Mouse (Mus musculus) heart, embryonic 11.5 days (tissue): ENCODE measurements around the gene Gphn. TPM values are rescaled to one million over a fixed set of nuclear protein-coding genes. Genes with fewer than 3 reads are reported as not detected.

Experiments used
- ATAC-seq: fragments of 200-750 bp; cut with Nextera tagmentation; replicated peaks from 2 replicates; pipeline ENCODE4 v1.8.0; 2017; ENCODE audit warnings: moderate library complexity; ENCODE audit not compliant: insufficient number of reproducible peaks, low FRiP score, low TSS enrichment
- H3K27ac ChIP-seq: fragments of 300-500 bp; sonication (generic); 2 replicates; pipeline ENCODE4 v1.5.1; 2014; ENCODE audit warnings: mild to moderate bottlenecking, low read depth, low read length
- H3K27me3 ChIP-seq: fragments of 300-500 bp; sonication (generic); 2 replicates; pipeline ENCODE4 v1.6.1; 2014; ENCODE audit warnings: mild to moderate bottlenecking, low read length, mixed read lengths; ENCODE audit not compliant: control insufficient read depth, insufficient read depth
- H3K36me3 ChIP-seq: fragments of 300-500 bp; sonication (generic); 2 replicates; pipeline ENCODE4 v1.6.1; 2014; ENCODE audit warnings: mild to moderate bottlenecking, low read length, moderate library complexity, mixed read lengths; ENCODE audit not compliant: control insufficient read depth, insufficient read depth
- H3K4me1 ChIP-seq: fragments of 300-500 bp; sonication (generic); 2 replicates; pipeline ENCODE4 v1.6.1; 2014; ENCODE audit warnings: low read length; ENCODE audit not compliant: control insufficient read depth, insufficient read depth
- H3K4me2 ChIP-seq: fragments of 300-500 bp; sonication (generic); 2 replicates; pipeline ENCODE4 v1.6.1; 2014; ENCODE audit warnings: mild to moderate bottlenecking, moderate library complexity
- H3K4me3 ChIP-seq: fragments of 300-500 bp; sonication (generic); 2 replicates; pipeline ENCODE4 v1.5.1; 2014; ENCODE audit warnings: low read depth, low read length
- H3K9ac ChIP-seq: fragments of 300-500 bp; sonication (generic); 2 replicates; pipeline ENCODE4 v1.6.1; 2014; ENCODE audit warnings: mild to moderate bottlenecking, low read depth, low read length, moderate library complexity
- H3K9me3 ChIP-seq: fragments of 300-500 bp; sonication (generic); replicated peaks from 2 replicates; pipeline ENCODE4 v1.6.1; 2016; ENCODE audit warnings: low read length; ENCODE audit not compliant: control insufficient read depth
- WGBS: fragments of 180-500 bp; shearing (Covaris S2); extraction: QIAGEN DNeasy Blood & Tissue Kit; methylation state at CpG from one replicate; pipeline ENCODE4 v1.1.7; 2014; ENCODE audit not compliant: insufficient replicate concordance; 5-methylcytosine and 5-hydroxymethylcytosine counted together
- polyA plus RNA-seq: library from polyadenylated mRNA; unstranded; fragments of >200 nt; fragmentation: Nextera tagmentation; extraction: Ambion mirVana; gene quantifications from 2 replicates; pipeline ENCODE4 v1.2.1, GENCODE M21; 2014

Gene Gphn
- polyA plus RNA-seq, 1 experiment from 2014 or later, result 12.3 TPM

DNA sequence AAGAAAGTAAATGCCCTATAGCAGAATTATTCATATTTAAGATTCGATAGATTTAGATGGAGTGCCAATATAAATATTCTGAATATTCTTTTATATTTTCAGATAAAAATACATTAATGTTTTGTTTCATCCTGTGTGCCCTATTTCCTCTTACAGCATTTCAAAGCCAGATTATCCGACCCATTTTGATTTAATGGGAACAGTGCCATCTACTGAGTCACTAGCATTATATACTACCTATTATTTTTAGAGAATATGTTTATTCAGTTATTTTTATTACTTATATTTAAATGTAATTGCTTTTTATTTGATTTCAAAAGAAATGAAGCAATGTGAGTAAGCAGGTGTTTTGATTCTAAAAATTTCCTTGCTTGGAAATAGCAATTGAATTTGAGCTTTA lies 51.2 kb downstream of the Gphn start:
- Histone ChIP-seq H3K27me3 (no peaks in the 10 kb centered on the region), H3K36me3 (no peaks in the 10 kb centered on the region), H3K4me1 (no peaks in the 10 kb centered on the region), H3K4me3 (no peak overlapping the region), H3K9me3 (no peaks in the 10 kb centered on the region), H3K27ac (no peak overlapping the region), H3K9ac (no peak overlapping the region), H3K4me2 (no peak overlapping the region)
- no peak for ATAC-seq
- 71% methylated on average over 2 of the region's 2 CpGs for WGBS

DNA sequence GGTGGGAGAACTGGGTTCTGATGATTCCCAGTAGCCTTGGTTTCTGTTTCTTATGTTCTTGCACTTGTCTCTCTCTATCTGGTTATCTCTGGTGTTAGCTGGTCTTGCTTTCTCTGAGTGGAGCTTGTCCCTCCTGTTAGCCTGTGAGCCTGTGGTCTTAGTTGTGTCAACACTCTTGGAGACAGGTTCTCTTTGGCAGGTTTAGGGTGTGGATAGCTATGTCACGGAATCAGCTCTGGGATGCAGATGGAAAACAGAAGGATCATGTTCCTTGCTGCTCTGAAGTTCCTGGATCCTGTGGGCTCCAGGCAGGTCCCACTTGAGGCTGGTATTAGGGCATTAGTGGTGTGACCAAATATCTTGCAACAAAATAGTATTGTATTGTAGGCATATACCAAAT lies 64.2 kb downstream of the Gphn start:
- Histone ChIP-seq H3K36me3 (no peaks in the 10 kb centered on the region), H3K4me3 (no peak overlapping the region), H3K9me3 (no peaks in the 10 kb centered on the region), H3K4me1 (no peaks in the 10 kb centered on the region), H3K27ac (no peak overlapping the region), H3K4me2 (no peak overlapping the region), H3K27me3 (no peaks in the 10 kb centered on the region), H3K9ac (no peak overlapping the region)
- 36% methylated on average over 1 of the region's 1 CpGs for WGBS
- no peak for ATAC-seq

DNA sequence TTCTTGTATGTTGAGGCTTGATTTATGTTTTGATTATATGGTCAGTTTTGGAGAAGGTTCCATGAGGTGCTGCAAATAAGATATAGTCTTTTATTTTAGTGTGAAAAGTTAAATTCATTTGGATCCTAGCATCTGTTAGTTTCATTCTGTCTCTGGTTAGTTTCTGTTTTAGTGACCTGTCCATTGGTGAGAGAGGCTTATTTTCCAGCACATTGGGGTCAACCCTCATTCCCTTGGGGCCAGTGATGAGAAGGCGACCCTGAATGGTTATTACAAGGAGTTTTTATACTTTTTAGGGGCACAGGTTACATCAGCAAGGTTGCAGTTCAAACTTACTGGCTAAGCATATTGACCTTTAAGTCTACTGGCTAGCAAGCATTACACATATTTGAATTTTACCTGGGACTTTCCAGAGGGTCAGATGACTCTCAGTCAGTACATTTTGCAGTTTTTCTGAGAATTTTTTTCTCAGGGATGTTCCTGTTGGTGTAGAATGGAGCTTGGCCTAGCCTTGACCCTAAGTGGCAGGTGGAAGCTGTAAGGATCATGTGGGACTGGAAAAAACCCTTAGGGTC lies 72.7 kb downstream of the Gphn start:
- 82% methylated on average over 1 of the region's 1 CpGs for WGBS
- H3K27ac ChIP-seq, result no peak overlapping the region
- no peak overlapping the region for H3K4me2 ChIP-seq
- H3K9me3 ChIP-seq, result no peaks in the 10 kb centered on the region
- H3K4me3 ChIP-seq, result no peak overlapping the region
- no peak overlapping the region for H3K9ac ChIP-seq
- no peaks in the 10 kb centered on the region for H3K4me1 ChIP-seq
- ATAC-seq, result no peak
- H3K27me3 ChIP-seq, result no peaks in the 10 kb centered on the region
- H3K36me3 ChIP-seq, result no peaks in the 10 kb centered on the region

DNA sequence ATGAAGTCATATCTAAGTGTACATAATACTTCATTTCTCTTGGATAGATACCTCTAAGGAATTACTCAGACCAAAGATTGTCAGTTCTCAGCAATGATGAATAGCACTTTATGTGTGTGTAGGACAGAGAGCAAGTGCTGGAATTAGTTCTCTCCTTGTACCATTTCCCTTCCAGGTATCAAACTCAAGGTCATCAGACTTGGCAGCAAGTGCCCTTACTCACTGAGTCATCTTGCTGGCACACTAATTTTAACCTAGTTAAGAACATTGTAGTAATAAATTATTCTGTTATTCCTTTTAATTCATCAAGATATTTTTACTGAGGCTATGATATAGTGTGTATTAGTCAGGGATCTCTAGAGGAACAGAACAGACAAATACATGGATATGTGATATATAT lies 88.9 kb downstream of the Gphn start:
- Histone ChIP-seq H3K27ac (no peak overlapping the region), H3K9ac (no peak overlapping the region), H3K36me3 (no peaks in the 10 kb centered on the region), H3K4me2 (no peak overlapping the region), H3K9me3 (no peaks in the 10 kb centered on the region), H3K27me3 (no peaks in the 10 kb centered on the region), H3K4me3 (no peak overlapping the region), H3K4me1 (no peaks in the 10 kb centered on the region)
- ATAC-seq, result no peak

DNA sequence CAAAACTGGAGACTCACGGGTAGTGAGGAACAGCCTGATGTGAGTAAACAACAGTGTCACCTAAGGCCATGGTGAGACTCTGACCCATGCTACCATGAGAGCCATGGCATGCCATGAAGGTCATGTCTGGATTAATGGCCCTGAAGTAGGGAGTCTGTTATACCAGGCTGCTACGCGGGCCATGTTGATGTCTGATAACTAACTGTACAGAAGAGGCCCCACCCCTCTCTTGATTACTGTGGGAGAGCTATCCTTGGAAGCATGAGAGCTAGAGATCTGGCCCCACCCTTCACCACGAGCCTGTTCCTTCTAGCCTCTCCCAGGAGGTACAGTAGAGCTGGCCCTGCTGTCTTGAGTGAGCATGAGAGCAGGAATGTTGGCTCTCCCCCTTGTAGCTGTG lies 101.8 kb downstream of the Gphn start:
- Histone ChIP-seq H3K36me3 (no peaks in the 10 kb centered on the region), H3K4me3 (no peak overlapping the region), H3K9ac (no peak overlapping the region), H3K9me3 (no peaks in the 10 kb centered on the region), H3K27ac (no peak overlapping the region), H3K4me2 (no peak overlapping the region), H3K27me3 (no peaks in the 10 kb centered on the region), H3K4me1 (no peaks in the 10 kb centered on the region)
- WGBS, result 80% methylated on average over 4 of the region's 4 CpGs
- no peak for ATAC-seq

DNA sequence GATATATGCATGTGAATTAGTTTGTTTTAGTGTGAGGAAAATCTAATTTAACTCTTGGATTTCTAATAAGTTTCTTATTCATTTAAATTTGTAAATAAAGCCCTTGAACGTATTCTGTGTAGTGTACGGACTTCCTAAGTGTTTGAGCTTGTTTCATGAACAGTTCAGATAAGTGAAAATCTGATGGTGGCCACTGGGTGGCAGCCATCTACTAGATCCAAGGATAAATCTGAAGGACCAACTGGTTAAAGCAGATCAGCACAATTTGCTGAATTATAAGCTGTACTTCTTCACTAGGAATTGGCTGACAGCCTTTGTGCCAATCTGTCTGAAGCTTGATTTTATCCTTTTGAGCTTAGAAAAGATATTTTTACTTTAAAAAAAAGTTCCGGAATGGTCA lies 105.9 kb downstream of the Gphn start:
- no peak for ATAC-seq
- Histone ChIP-seq H3K9ac (no peak overlapping the region), H3K9me3 (no peaks in the 10 kb centered on the region), H3K27me3 (no peaks in the 10 kb centered on the region), H3K4me2 (no peak overlapping the region), H3K36me3 (no peaks in the 10 kb centered on the region), H3K27ac (no peak overlapping the region), H3K4me3 (no peak overlapping the region), H3K4me1 (no peaks in the 10 kb centered on the region)
- 65% methylated on average over 3 of the region's 3 CpGs for WGBS

DNA sequence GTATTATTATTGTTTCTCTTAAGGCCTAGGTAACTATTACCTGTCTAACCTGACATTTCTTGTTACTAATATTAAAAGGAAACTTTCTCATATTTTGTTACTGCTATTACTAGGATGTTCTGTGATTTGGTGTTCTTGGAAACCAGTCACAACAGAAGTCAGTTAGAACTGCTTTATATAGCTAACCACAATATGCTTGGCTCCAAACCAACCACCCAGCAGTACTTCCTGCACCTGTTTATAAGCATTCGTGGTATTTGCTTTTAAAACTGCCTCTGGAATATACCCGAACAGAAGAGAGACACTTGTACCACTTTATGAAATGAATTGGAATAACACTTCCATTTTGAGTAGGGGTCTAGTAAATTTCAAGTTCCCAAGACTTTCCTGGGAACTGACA lies 130.3 kb downstream of the Gphn start:
- Histone ChIP-seq H3K27ac (no peak overlapping the region), H3K36me3 (no peaks in the 10 kb centered on the region), H3K9me3 (no peaks in the 10 kb centered on the region), H3K4me3 (no peak overlapping the region), H3K9ac (no peak overlapping the region), H3K4me2 (no peak overlapping the region), H3K4me1 (no peaks in the 10 kb centered on the region), H3K27me3 (no peaks in the 10 kb centered on the region)
- ATAC-seq, result no peak
- WGBS, result 76% methylated on average over 2 of the region's 2 CpGs

DNA sequence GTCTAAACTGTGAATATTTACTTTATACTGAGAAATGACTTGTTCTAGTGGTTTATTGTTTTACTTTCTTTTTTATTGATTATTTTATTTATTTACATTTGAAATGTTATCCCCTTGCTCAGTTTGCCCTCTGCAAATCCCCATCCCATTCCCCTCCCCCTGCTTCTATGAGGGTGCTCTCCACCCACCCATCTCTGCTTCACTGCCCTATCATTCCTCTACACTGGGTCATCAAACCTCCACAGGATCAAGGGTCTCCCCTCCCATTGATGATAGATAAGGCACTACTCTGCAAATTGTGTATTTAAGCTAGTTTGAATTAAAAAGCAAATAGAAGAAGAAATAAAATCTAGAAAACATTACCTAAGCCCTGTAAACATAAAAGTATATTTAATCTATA lies 163.1 kb downstream of the Gphn start:
- Histone ChIP-seq H3K27me3 (no peaks in the 10 kb centered on the region), H3K4me1 (no peaks in the 10 kb centered on the region), H3K27ac (no peak overlapping the region), H3K36me3 (no peaks in the 10 kb centered on the region), H3K9ac (no peak overlapping the region), H3K4me2 (no peak overlapping the region), H3K4me3 (no peak overlapping the region), H3K9me3 (no peaks in the 10 kb centered on the region)
- ATAC-seq, result no peak

DNA sequence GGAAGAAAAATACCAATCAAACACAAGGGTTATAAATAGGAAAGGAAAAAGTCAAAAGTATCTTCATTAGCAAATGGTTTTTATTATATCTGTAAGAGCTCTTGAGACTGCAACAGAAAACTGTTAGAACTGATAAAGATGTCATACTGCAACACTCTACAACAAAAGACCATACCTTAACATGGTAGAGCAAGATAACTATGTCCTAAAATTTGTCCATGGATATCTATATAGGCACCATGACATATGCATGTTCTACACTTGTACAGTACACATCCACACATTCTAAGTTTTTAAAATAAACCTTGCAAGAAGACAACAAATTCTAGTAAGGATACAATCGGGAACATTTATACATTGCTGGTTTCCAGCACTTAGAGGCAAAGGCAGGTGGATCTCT lies 169.1 kb downstream of the Gphn start:
- no peak overlapping the region for H3K9ac ChIP-seq
- H3K9me3 ChIP-seq, result no peaks in the 10 kb centered on the region
- H3K4me3 ChIP-seq, result no peak overlapping the region
- H3K36me3 ChIP-seq, result no peaks in the 10 kb centered on the region
- ATAC-seq, result no peak
- H3K27ac ChIP-seq, result no peak overlapping the region
- H3K27me3 ChIP-seq, result no peaks in the 10 kb centered on the region
- H3K4me2 ChIP-seq, result no peak overlapping the region
- 79% methylated on average over 1 of the region's 1 CpGs for WGBS
- H3K4me1 ChIP-seq, result no peaks in the 10 kb centered on the region
